Mouse (Mus musculus) heart, adult 8-10 months (tissue): ENCODE results near the gene Khdrbs1. TPM values are rescaled to one million over a fixed set of nuclear protein-coding genes. Genes with fewer than 3 reads are reported as not detected.
"Not testable (repeated sequence)": the region's sequence is repeated elsewhere in the genome, so short reads cannot be mapped to it uniquely, and the experiment has no call there.

ENCODE experiments used
- DNase-seq: peaks from one replicate; pipeline ENCODE4 v3.0.0; 2022; ENCODE audit warnings: low spot score
- total RNA-seq, 4 experiments: library from RNA; stranded (reverse); gene quantifications; 2 replicates each; pipeline ENCODE4 v1.2.4; 2022

The Khdrbs1 gene
- total RNA-seq, 4 experiments from 2014 or later = 33.9 to 38.6 (median 37.7) TPM

- no peak for DNase-seq
Observed at GRCm38 (mm10) chr4:129743494-129743893, 1.4 kb upstream of the Khdrbs1 start.

- no peak for DNase-seq
Observed at GRCm38 (mm10) chr4:129743010-129743390, 897 bp upstream of the Khdrbs1 start.

- DNase-seq = peak; percentile 17
Observed at GRCm38 (mm10) chr4:129741974-129742231, 200 bp downstream of the Khdrbs1 start.

- DNase-seq = peak; percentile 38
Observed at GRCm38 (mm10) chr4:129741251-129741973, 691 bp downstream of the Khdrbs1 start.

- no peak for DNase-seq
Observed at GRCm38 (mm10) chr4:129739111-129739645, 2.9 kb downstream of the Khdrbs1 start.

- DNase-seq = no peak
Observed at GRCm38 (mm10) chr4:129736173-129736572, 5.9 kb downstream of the Khdrbs1 start.

GRCm38 (mm10) chr4:129735485-129735884 lies 6.6 kb downstream of the Khdrbs1 start:
- DNase-seq = not testable (repeated sequence)

GRCm38 (mm10) chr4:129731423-129731822 lies 10.7 kb downstream of the Khdrbs1 start:
- no peak for DNase-seq

GRCm38 (mm10) chr4:129716310-129716709 lies 25.8 kb downstream of the Khdrbs1 start:
- no peak for DNase-seq

GRCm38 (mm10) chr4:129709486-129710129 lies 32.5 kb downstream of the Khdrbs1 start:
- DNase-seq = no peak

GRCm38 (mm10) chr4:129706750-129707149 lies 35.4 kb downstream of the Khdrbs1 start:
- DNase-seq = no peak

GRCm38 (mm10) chr4:129702454-129702853 lies 39.6 kb downstream of the Khdrbs1 start:
- DNase-seq = peak; percentile 39

GRCm38 (mm10) chr4:129701503-129702377 lies 40.4 kb downstream of the Khdrbs1 start:
- peak; percentile 89 for DNase-seq

GRCm38 (mm10) chr4:129700661-129701060 lies 41.4 kb downstream of the Khdrbs1 start:
- not testable (repeated sequence) for DNase-seq

- DNase-seq = no peak
Observed at GRCm38 (mm10) chr4:129700216-129700615, 41.9 kb downstream of the Khdrbs1 start.

- DNase-seq = no peak
Observed at GRCm38 (mm10) chr4:129697191-129697590, 44.9 kb downstream of the Khdrbs1 start.

- peak; percentile 94 for DNase-seq
Observed at GRCm38 (mm10) chr4:129696158-129696985, 45.7 kb downstream of the Khdrbs1 start, which contains the start of gene Tmem39b. TSS of gene Tmem39b (minus strand) at chr4:129696838.

GRCm38 (mm10) chr4:129695815-129696157 lies 46.3 kb downstream of the Khdrbs1 start:
- no peak for DNase-seq

- no peak for DNase-seq
Observed at GRCm38 (mm10) chr4:129684531-129684930, 57.6 kb downstream of the Khdrbs1 start.

GRCm38 (mm10) chr4:129683901-129684493 lies 58.1 kb downstream of the Khdrbs1 start:
- DNase-seq = no peak

GRCm38 (mm10) chr4:129681837-129682236 lies 60.3 kb downstream of the Khdrbs1 start:
- DNase-seq = no peak
